Mouse (Mus musculus) CD4-positive, CD25-positive, alpha-beta regulatory T cell, adult 2 months (primary cell): ENCODE results near the gene Galnt15.
A peak's percentile ranks its signal among the peaks of the same experiment; 100 is the strongest.

Source experiments
- DNase-seq: peaks from one replicate; pipeline ENCODE4 v3.0.0-alpha.2; 2012; ENCODE audit warnings: low read depth, low spot score

Galnt15 gene

GRCm38 (mm10) chr14:32028681-32029091 is at the start of gene Galnt15:
Gene Galnt15, plus strand, starts transcription at chr14:32028989.
- DNase-seq: no peak

DNA sequence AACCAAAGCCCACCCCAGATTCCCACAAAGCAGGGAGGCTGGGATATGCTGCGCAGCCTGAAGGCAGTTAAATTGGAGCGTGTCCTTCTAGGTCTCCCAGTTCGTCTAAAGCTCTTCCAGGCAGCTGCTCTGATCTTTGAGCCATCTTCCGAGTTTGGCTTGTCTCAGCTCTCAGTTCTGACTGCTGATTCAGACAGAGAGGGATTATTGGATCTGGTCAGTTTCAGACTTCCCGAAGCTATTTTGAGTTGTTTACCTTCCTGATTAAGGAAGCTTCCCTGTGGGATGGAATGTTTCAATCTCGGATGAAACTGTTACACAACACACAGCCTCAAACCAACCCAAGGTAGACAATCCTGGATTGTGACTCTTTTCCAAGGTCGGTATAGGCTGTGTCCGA is 34.8 kb upstream of the Galnt15 start:
- no peak for DNase-seq

- no peak for DNase-seq
Observed at GRCm38 (mm10) chr14:32000941-32001340, 27.8 kb upstream of the Galnt15 start.

DNA sequence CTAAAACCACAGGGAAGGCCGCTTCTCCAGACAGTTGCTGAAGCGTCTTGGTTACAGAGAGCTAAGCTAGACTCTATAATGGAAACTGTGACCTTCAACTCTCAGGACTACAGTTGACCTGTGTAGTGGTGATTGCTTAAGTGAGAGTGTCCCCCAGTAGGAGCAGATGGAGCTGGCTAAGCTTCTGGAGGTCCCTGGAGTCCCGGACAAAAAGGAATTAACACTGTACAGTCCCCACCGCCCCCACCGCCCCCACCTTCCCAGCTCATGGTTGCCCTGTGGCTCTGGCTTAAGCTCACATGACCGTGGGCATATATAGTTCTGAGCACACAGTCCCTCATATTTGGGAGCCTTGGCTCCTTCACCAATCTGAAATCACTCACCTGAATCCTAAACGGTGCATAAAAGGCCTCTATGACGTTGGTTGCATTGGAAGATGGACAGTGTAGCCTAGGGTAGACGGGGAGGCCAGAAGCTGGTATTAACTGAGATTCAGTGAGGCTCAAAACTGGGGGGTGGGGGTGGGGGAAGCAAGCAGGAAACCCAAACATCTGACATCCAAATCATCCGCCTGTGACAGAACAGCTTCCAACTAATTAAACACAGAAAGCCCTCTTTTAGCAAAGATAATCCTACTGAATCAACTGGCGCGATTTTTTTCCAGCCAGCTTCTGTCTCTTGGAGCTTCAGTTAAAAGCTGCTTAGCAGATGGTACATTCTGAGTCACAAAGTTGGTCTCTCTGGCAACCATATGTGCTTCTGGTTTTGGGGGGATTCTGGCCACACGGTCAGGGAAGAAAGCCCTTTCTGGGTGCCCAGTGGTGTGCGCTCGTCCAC is 26.1 kb upstream of the Galnt15 start:
- DNase-seq: no peak

GRCm38 (mm10) chr14:32003904-32004596 is 24.7 kb upstream of the Galnt15 start:
- DNase-seq: no peak

GRCm38 (mm10) chr14:32005673-32006261 is 23.0 kb upstream of the Galnt15 start:
- no peak for DNase-seq

DNA sequence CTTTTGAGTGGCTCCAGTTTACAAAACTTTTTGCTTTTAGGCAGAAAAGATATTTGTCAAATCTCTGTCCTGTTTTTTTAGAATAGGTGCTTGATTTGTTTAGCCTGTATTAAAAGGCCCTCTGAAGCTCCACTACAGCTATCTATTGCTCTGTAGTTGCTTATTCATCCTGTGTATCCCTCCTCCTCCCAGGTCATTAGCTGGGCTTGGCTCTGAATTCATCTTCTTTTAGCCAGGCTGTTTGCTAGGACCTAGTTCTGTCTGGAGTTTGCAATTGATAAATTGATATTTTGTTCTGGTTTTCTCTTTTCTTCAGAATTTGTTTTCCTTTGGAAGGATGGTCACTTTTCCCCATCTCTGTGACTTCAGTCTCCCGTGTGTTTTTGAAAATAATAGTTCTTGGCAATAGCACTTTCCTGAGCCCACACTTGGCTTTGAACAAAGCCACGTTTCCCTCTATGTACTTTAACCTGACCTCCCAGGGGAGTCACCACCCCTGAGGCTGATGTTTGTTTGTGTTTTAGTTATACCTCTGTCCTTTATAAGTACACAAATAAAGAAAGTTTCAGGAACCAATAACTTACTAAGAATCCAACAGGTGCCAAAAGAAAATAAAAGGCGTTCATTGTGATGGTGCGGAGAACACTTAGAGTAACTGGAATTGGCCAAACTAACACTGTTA is 21.0 kb upstream of the Galnt15 start:
- no peak for DNase-seq

GRCm38 (mm10) chr14:32009715-32010114 is 19.1 kb upstream of the Galnt15 start:
- DNase-seq: no peak

DNA sequence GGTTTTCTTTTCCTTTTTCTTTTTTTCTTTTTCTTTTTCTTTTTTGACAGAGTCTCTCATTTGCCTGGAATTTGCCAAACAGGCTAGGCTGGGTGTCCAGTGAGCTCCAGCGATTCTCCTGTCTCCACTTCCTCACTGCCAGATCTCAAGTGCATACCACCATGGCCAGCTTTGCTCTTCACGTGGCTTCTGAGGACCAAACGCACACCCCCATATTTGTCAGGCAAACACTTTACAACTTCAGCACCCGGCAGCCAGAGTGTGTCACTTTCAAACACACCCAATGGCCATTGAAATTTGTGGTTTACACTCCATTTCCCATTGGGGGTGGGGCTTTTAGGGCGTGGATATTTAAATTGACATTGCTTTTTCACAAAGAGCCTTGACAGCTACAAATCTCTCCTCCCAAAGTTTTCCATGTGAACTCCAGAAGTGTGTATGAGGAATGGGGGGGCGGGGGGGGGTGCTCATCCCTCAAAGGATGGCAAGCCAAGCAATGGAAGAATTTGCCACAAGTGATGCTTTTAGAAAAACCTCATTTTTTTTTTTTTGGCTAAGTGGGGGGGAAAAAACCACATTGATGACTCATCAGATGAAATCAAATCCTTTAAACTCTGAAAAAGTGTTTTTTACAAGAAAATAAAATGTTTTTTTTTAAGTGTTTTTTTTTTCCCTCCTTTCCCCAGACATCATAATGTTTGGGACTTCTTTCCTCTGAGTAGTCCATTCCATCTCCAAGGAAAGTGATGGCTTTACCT is 17.1 kb upstream of the Galnt15 start:
- no peak for DNase-seq

- DNase-seq: no peak
Observed at GRCm38 (mm10) chr14:32015131-32015770, 13.5 kb upstream of the Galnt15 start.

GRCm38 (mm10) chr14:32016466-32016865 is 12.3 kb upstream of the Galnt15 start:
- DNase-seq: no peak

DNA sequence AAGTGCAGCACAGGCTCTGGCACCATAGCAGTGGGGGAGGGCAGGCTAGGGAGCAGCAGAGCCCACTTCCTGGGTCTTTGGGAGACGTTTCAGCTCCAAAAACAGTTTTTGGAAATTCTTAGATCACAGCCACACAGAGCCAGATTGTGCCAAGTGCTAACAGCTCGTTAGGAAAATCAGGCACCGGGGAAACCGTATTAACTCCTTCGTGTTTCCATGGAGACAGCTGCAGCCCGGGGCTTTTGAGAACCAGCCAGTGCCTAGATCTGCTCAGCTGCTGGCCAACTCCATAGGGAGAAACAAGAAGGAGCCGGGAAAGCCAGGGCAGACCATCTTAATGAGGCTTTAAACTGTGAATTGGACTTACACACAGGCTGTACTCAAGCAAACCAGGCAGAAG is 11.9 kb upstream of the Galnt15 start:
- no peak for DNase-seq

DNA sequence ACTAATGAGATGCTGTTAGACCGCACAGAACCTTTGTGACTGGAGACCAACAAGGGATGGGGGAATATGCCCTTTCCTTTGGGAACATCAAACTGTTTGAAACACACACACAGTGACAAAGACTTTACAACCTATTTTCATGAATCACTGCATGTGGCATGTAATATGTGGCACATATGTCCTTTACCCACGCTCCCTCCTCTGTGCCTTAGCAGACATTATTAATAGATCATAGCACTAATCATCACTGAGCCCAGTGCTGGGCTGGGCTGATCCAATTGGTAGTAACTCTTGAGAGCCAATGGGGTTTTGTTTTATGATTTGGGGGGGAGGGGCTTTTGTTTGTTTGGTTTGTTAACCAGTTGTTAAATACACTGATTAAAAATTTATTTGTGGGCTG is 11.3 kb upstream of the Galnt15 start:
- no peak for DNase-seq

DNA sequence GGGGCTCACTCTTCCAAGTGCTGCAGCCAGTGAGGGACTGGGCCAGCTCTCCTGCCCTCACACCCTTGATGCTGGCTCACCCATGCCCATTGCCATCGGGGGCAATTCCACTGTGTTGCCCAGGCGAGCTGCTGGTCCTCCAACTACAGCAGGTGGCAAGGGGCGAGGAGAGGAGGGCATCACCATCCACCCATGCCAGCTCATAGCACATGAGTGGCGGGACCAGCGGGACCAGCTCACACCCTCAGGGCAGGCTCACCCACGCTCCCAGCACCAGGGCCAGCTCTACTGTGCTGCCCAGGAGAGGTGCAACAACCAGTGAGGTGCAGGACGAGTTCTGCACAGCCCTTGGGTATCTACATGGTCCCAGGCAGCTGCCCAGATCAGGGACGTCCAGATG is 9.7 kb upstream of the Galnt15 start:
- DNase-seq: no peak

GRCm38 (mm10) chr14:32021967-32022366 is 6.8 kb upstream of the Galnt15 start:
- no peak for DNase-seq

GRCm38 (mm10) chr14:32022450-32022849 is 6.3 kb upstream of the Galnt15 start:
- peak; percentile 31 for DNase-seq

- DNase-seq: no peak
Observed at GRCm38 (mm10) chr14:32023891-32024290, 4.9 kb upstream of the Galnt15 start.

GRCm38 (mm10) chr14:32027218-32027617 is 1.6 kb upstream of the Galnt15 start:
- DNase-seq: no peak

- DNase-seq: no peak
Observed at GRCm38 (mm10) chr14:32029411-32029992, 713 bp downstream of the Galnt15 start.

- no peak for DNase-seq
Observed at GRCm38 (mm10) chr14:32030073-32030472, 1.3 kb downstream of the Galnt15 start.
